Mouse (Mus musculus): ENCODE measurements around the gene Gm12394.

DNA sequence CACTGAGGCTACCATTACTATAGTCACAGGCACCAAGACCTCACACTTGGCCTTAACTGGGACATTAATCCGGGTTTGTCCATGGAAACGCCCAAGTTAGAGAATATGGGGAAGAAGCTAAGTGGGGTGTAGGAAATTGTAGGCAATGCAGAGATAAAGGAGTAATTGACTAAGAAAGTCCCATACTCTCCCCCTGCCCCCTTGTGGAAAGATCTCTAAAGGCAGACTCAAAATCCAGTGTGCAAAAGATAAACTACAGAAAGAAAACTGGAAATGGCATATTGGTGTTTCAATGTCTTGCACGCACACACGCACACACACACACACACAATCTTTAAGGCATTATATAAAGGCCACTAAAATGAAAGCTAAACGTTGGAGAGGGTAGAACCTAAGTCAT is 14.2 kb upstream of the Gm12394 start:
- TF ChIP-seq USF1 (IDR thresholded peaks at IDR 0.05; ENCODE audit: low read depth) (no peak), CTCF (IDR thresholded peaks at IDR 0.05; ENCODE audit: control insufficient read depth, insufficient read depth, insufficient read length) (no peak)
